Mouse (Mus musculus): Measurements from ENCODE around the gene Spats2l. TPM values are rescaled to one million over a fixed set of nuclear protein-coding genes. Genes with fewer than 3 reads are reported as not detected.

Gene Spats2l
- polyA plus RNA-seq, 1 experiment from 2014 or later: 130 TPM

- ATAC-seq (ENCODE audit: insufficient number of reproducible peaks, insufficient read depth, low FRiP score, low read depth): peak; percentile 78; the same call in 1 of the 2 replicates
- Histone ChIP-seq H3K9ac (replicated peaks; ENCODE audit: low read depth, low read length) (no peak overlapping the region), H3K4me1 (ENCODE audit: control insufficient read depth, insufficient read depth, low read length) (0 out of 2 replicates have a peak, but pooled peaks cover 3% of the 10 kb centered on the region), H3K4me2 (replicated peaks; ENCODE audit: low read depth, low read length) (no peak overlapping the region), H3K27me3 (ENCODE audit: control insufficient read depth, insufficient read depth, low read length) (no peaks in the 10 kb centered on the region), H3K9me3 (ENCODE audit: control insufficient read depth, low read depth, low read length) (no peaks in the 10 kb centered on the region), H3K36me3 (ENCODE audit: control insufficient read depth, insufficient read depth, low read length) (peaks cover 26% of the 10 kb centered on the region), H3K4me3 (ENCODE audit: low read depth, low read length) (no peak overlapping the region), H3K27ac (ENCODE audit: low read length) (peak overlapping the region; percentile 86; the same call in 1 of the 2 replicates)
- WGBS: 42% methylated on average over 3 of the region's 3 CpGs
Measured at GRCm38 (mm10) chr1:57905912-57906311, 131.9 kb downstream of the Spats2l start.

- H3K36me3 ChIP-seq (ENCODE audit: control insufficient read depth, insufficient read depth, low read length): peaks cover 23% of the 10 kb centered on the region
- no peaks in the 10 kb centered on the region for H3K9me3 ChIP-seq (ENCODE audit: control insufficient read depth, low read depth, low read length)
- no peak overlapping the region for H3K4me3 ChIP-seq (ENCODE audit: low read depth, low read length)
- no peak for ATAC-seq (ENCODE audit: insufficient number of reproducible peaks, insufficient read depth, low FRiP score, low read depth)
- 0 out of 2 replicates have a peak, but pooled peaks cover 3% of the 10 kb centered on the region for H3K4me1 ChIP-seq (ENCODE audit: control insufficient read depth, insufficient read depth, low read length)
- H3K9ac ChIP-seq (replicated peaks; ENCODE audit: low read depth, low read length): no peak overlapping the region
- H3K27ac ChIP-seq (ENCODE audit: low read length): peak overlapping the region; percentile 86; the same call in 1 of the 2 replicates
- H3K27me3 ChIP-seq (ENCODE audit: control insufficient read depth, insufficient read depth, low read length): no peaks in the 10 kb centered on the region
- H3K4me2 ChIP-seq (replicated peaks; ENCODE audit: low read depth, low read length): no peak overlapping the region
Measured at GRCm38 (mm10) chr1:57906312-57906711, 132.3 kb downstream of the Spats2l start.

GRCm38 (mm10) chr1:57911561-57911960 lies 137.6 kb downstream of the Spats2l start:
- ATAC-seq (ENCODE audit: insufficient number of reproducible peaks, insufficient read depth, low FRiP score, low read depth): no peak
- Histone ChIP-seq H3K27me3 (ENCODE audit: control insufficient read depth, insufficient read depth, low read length) (no peaks in the 10 kb centered on the region), H3K4me1 (ENCODE audit: control insufficient read depth, insufficient read depth, low read length) (no peaks in the 10 kb centered on the region), H3K4me3 (ENCODE audit: low read depth, low read length) (no peak overlapping the region), H3K4me2 (replicated peaks; ENCODE audit: low read depth, low read length) (no peak overlapping the region), H3K9me3 (ENCODE audit: control insufficient read depth, low read depth, low read length) (no peaks in the 10 kb centered on the region), H3K36me3 (ENCODE audit: control insufficient read depth, insufficient read depth, low read length) (peaks cover 15% of the 10 kb centered on the region; the same call in 1 of the 2 replicates), H3K9ac (replicated peaks; ENCODE audit: low read depth, low read length) (no peak overlapping the region), H3K27ac (ENCODE audit: low read length) (no peak overlapping the region)
- 90% methylated on average over 6 of the region's 6 CpGs for WGBS

GRCm38 (mm10) chr1:57917342-57917741 lies 143.4 kb downstream of the Spats2l start:
- Histone ChIP-seq H3K27me3 (ENCODE audit: control insufficient read depth, insufficient read depth, low read length) (no peaks in the 10 kb centered on the region), H3K4me1 (ENCODE audit: control insufficient read depth, insufficient read depth, low read length) (no peaks in the 10 kb centered on the region), H3K4me2 (replicated peaks; ENCODE audit: low read depth, low read length) (no peak overlapping the region), H3K9ac (replicated peaks; ENCODE audit: low read depth, low read length) (no peak overlapping the region), H3K27ac (ENCODE audit: low read length) (no peak overlapping the region), H3K4me3 (ENCODE audit: low read depth, low read length) (no peak overlapping the region), H3K9me3 (ENCODE audit: control insufficient read depth, low read depth, low read length) (no peaks in the 10 kb centered on the region), H3K36me3 (ENCODE audit: control insufficient read depth, insufficient read depth, low read length) (no peaks in the 10 kb centered on the region; the same call in 1 of the 2 replicates)
- WGBS: 84% methylated on average over 5 of the region's 5 CpGs
- no peak for ATAC-seq (ENCODE audit: insufficient number of reproducible peaks, insufficient read depth, low FRiP score, low read depth)

GRCm38 (mm10) chr1:57918567-57918966 lies 144.6 kb downstream of the Spats2l start:
- Histone ChIP-seq H3K4me2 (replicated peaks; ENCODE audit: low read depth, low read length) (no peak overlapping the region), H3K36me3 (ENCODE audit: control insufficient read depth, insufficient read depth, low read length) (no peaks in the 10 kb centered on the region; the same call in 1 of the 2 replicates), H3K9me3 (ENCODE audit: control insufficient read depth, low read depth, low read length) (no peaks in the 10 kb centered on the region), H3K27me3 (ENCODE audit: control insufficient read depth, insufficient read depth, low read length) (no peaks in the 10 kb centered on the region), H3K9ac (replicated peaks; ENCODE audit: low read depth, low read length) (no peak overlapping the region), H3K4me1 (ENCODE audit: control insufficient read depth, insufficient read depth, low read length) (no peaks in the 10 kb centered on the region), H3K27ac (ENCODE audit: low read length) (no peak overlapping the region), H3K4me3 (ENCODE audit: low read depth, low read length) (no peak overlapping the region)
- WGBS: 87% methylated on average over 4 of the region's 4 CpGs
- ATAC-seq (ENCODE audit: insufficient number of reproducible peaks, insufficient read depth, low FRiP score, low read depth): no peak

- Histone ChIP-seq H3K4me1 (ENCODE audit: control insufficient read depth, insufficient read depth, low read length) (no peaks in the 10 kb centered on the region), H3K4me3 (ENCODE audit: low read depth, low read length) (no peak overlapping the region), H3K9ac (replicated peaks; ENCODE audit: low read depth, low read length) (no peak overlapping the region), H3K9me3 (ENCODE audit: control insufficient read depth, low read depth, low read length) (no peaks in the 10 kb centered on the region), H3K36me3 (ENCODE audit: control insufficient read depth, insufficient read depth, low read length) (peaks cover under 1% of the 10 kb centered on the region; the same call in 1 of the 2 replicates), H3K4me2 (replicated peaks; ENCODE audit: low read depth, low read length) (no peak overlapping the region), H3K27me3 (ENCODE audit: control insufficient read depth, insufficient read depth, low read length) (no peaks in the 10 kb centered on the region), H3K27ac (ENCODE audit: low read length) (no peak overlapping the region)
- 58% methylated on average over 1 of the region's 1 CpGs for WGBS
- no peak for ATAC-seq (ENCODE audit: insufficient number of reproducible peaks, insufficient read depth, low FRiP score, low read depth)
Measured at GRCm38 (mm10) chr1:57934287-57934686, 160.3 kb downstream of the Spats2l start.

- Histone ChIP-seq H3K36me3 (ENCODE audit: control insufficient read depth, insufficient read depth, low read length) (peaks cover 16% of the 10 kb centered on the region), H3K4me2 (replicated peaks; ENCODE audit: low read depth, low read length) (no peak overlapping the region), H3K9ac (replicated peaks; ENCODE audit: low read depth, low read length) (no peak overlapping the region), H3K9me3 (ENCODE audit: control insufficient read depth, low read depth, low read length) (no peaks in the 10 kb centered on the region), H3K27me3 (ENCODE audit: control insufficient read depth, insufficient read depth, low read length) (no peaks in the 10 kb centered on the region), H3K4me3 (ENCODE audit: low read depth, low read length) (no peak overlapping the region), H3K4me1 (ENCODE audit: control insufficient read depth, insufficient read depth, low read length) (no peaks in the 10 kb centered on the region), H3K27ac (ENCODE audit: low read length) (no peak overlapping the region)
- ATAC-seq (ENCODE audit: insufficient number of reproducible peaks, insufficient read depth, low FRiP score, low read depth): no peak
- 77% methylated on average over 10 of the region's 10 CpGs for WGBS
Measured at GRCm38 (mm10) chr1:57940691-57941090, 166.7 kb downstream of the Spats2l start.

- ATAC-seq (ENCODE audit: insufficient number of reproducible peaks, insufficient read depth, low FRiP score, low read depth): no peak
- Histone ChIP-seq H3K9me3 (ENCODE audit: control insufficient read depth, low read depth, low read length) (no peaks in the 10 kb centered on the region), H3K9ac (replicated peaks; ENCODE audit: low read depth, low read length) (no peak overlapping the region), H3K27me3 (ENCODE audit: control insufficient read depth, insufficient read depth, low read length) (no peaks in the 10 kb centered on the region), H3K4me3 (ENCODE audit: low read depth, low read length) (no peak overlapping the region), H3K4me2 (replicated peaks; ENCODE audit: low read depth, low read length) (no peak overlapping the region), H3K27ac (ENCODE audit: low read length) (no peak overlapping the region), H3K4me1 (ENCODE audit: control insufficient read depth, insufficient read depth, low read length) (no peaks in the 10 kb centered on the region), H3K36me3 (ENCODE audit: control insufficient read depth, insufficient read depth, low read length) (peaks cover 18% of the 10 kb centered on the region)
- WGBS: 73% methylated on average over 7 of the region's 7 CpGs
Measured at GRCm38 (mm10) chr1:57941095-57941494, 167.1 kb downstream of the Spats2l start.

GRCm38 (mm10) chr1:57941734-57942133 lies 167.8 kb downstream of the Spats2l start:
- WGBS: 56% methylated on average over 11 of the region's 11 CpGs
- H3K4me1 ChIP-seq (ENCODE audit: control insufficient read depth, insufficient read depth, low read length): no peaks in the 10 kb centered on the region

More at GRCm38 (mm10) chr1:57941734-57942133, 167.8 kb downstream of the Spats2l start:
- Histone ChIP-seq H3K4me2 (replicated peaks; ENCODE audit: low read depth, low read length) (no peak overlapping the region), H3K27ac (ENCODE audit: low read length) (no peak overlapping the region), H3K27me3 (ENCODE audit: control insufficient read depth, insufficient read depth, low read length) (no peaks in the 10 kb centered on the region), H3K9ac (replicated peaks; ENCODE audit: low read depth, low read length) (no peak overlapping the region), H3K9me3 (ENCODE audit: control insufficient read depth, low read depth, low read length) (no peaks in the 10 kb centered on the region), H3K4me3 (ENCODE audit: low read depth, low read length) (no peak overlapping the region), H3K36me3 (ENCODE audit: control insufficient read depth, insufficient read depth, low read length) (peaks cover 22% of the 10 kb centered on the region)
- ATAC-seq (ENCODE audit: insufficient number of reproducible peaks, insufficient read depth, low FRiP score, low read depth): no peak

Measured in stomach, embryonic 14.5 days (tissue).